Mouse (Mus musculus) embryonic fibroblast, embryonic 13.5 days (primary cell): Measurements from ENCODE around the gene Abcc2. TPM values are rescaled to one million over a fixed set of nuclear protein-coding genes. Genes with fewer than 3 reads are reported as not detected.
A peak's percentile ranks its signal among the peaks of the same experiment; 100 is the strongest.

Experiments used
- H3K27ac ChIP-seq: 2 replicates; pipeline ENCODE4 v1.5.1; 2012; ENCODE audit warnings: low read length, control low read depth, inconsistent platforms; ENCODE audit not compliant: insufficient read depth
- H3K4me1 ChIP-seq: 2 replicates; pipeline ENCODE4 v1.6.1; 2011; ENCODE audit warnings: low read length; ENCODE audit not compliant: control insufficient read depth, insufficient read depth
- H3K4me3 ChIP-seq: 2 replicates; pipeline ENCODE4 v1.5.1; 2011; ENCODE audit warnings: mild to moderate bottlenecking, control low read depth, low read length; ENCODE audit not compliant: insufficient read depth
- CTCF ChIP-seq: IDR thresholded peaks from 2 replicates; pipeline ENCODE4 v1.5.1; 2011; ENCODE audit warnings: mild to moderate bottlenecking, control low read depth, low read length, moderate library complexity, borderline replicate concordance; ENCODE audit not compliant: insufficient read depth
- POLR2A ChIP-seq: IDR thresholded peaks from 2 replicates; pipeline ENCODE4 v1.6.1; 2011; ENCODE audit warnings: low read depth, mild to moderate bottlenecking, control low read depth, low read length, moderate library complexity
- polyA plus RNA-seq: library from polyadenylated mRNA; stranded (reverse); fragments of >200 nt; gene quantifications from 2 replicates; pipeline ENCODE4 v1.2.4, GENCODE M21; 2011; ENCODE audit warnings: low read depth; ENCODE audit not compliant: missing spikeins, insufficient read length

Gene Abcc2
- polyA plus RNA-seq, 1 experiment, result not detected

DNA sequence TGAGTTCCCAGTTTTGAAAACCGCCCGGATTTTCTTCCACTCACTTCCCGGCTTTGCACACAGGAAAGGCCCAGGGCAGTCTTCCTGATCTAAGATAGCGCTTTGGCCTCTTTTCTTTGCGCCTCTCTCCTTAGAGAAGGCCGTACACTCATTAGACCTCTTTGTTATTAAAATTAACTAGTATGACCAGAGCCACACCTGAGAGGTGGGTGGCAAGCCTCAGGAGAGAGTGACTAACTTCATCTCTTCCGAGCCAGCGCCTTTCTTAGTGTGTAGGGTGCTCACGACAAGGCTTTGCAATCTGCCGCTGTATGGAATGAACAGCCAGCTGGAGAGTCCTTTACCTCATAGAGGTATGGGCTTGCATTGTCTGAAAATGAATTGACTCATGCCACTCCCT is 21.9 kb downstream of the Abcc2 start:
- no peak overlapping the region for H3K4me3 ChIP-seq
- no peak overlapping the region for H3K27ac ChIP-seq
- no peaks in the 10 kb centered on the region for H3K4me1 ChIP-seq
- TF ChIP-seq POLR2A, result no peak
- no peak for TF ChIP-seq CTCF

- H3K4me3 ChIP-seq, result no peak overlapping the region
- no peak for TF ChIP-seq POLR2A
- no peak for TF ChIP-seq CTCF
- H3K4me1 ChIP-seq, result no peaks in the 10 kb centered on the region
- H3K27ac ChIP-seq, result no peak overlapping the region
Measured at GRCm38 (mm10) chr19:43809331-43809730, 27.3 kb downstream of the Abcc2 start.

GRCm38 (mm10) chr19:43811419-43811818 is 29.4 kb downstream of the Abcc2 start:
- no peak for TF ChIP-seq CTCF
- TF ChIP-seq POLR2A, result no peak

DNA sequence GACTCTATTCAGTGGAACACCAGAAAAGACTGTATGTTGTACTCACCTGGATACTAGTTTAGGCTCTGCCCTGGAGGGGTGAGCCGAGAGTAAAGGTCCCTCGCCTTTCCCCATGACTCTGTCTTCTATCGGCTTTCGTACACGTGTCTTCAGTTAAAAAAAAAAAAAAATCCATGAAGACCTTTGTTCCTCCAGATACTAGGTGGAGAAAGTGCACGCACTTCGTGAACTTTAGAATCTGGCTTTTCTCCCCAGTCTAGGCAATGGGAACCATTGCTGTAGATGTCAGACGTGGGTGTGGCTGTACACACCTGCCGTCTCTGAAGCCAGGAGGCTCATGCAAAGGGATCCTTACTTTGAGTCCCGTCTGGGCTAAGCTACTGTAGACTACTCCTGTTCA is 31.3 kb downstream of the Abcc2 start:
- no peaks in the 10 kb centered on the region for H3K4me1 ChIP-seq
- no peak for TF ChIP-seq POLR2A
- TF ChIP-seq CTCF, result no peak
- no peak overlapping the region for H3K4me3 ChIP-seq
- no peak overlapping the region for H3K27ac ChIP-seq

More at GRCm38 (mm10) chr19:43811419-43811818, 29.4 kb downstream of the Abcc2 start:
- no peak overlapping the region for H3K27ac ChIP-seq
- no peaks in the 10 kb centered on the region for H3K4me1 ChIP-seq
- no peak overlapping the region for H3K4me3 ChIP-seq

- TF ChIP-seq POLR2A, result no peak
- no peaks in the 10 kb centered on the region for H3K4me1 ChIP-seq
- H3K4me3 ChIP-seq, result no peak overlapping the region
- H3K27ac ChIP-seq, result no peak overlapping the region
Measured at GRCm38 (mm10) chr19:43815661-43816414, 33.8 kb downstream of the Abcc2 start.

DNA sequence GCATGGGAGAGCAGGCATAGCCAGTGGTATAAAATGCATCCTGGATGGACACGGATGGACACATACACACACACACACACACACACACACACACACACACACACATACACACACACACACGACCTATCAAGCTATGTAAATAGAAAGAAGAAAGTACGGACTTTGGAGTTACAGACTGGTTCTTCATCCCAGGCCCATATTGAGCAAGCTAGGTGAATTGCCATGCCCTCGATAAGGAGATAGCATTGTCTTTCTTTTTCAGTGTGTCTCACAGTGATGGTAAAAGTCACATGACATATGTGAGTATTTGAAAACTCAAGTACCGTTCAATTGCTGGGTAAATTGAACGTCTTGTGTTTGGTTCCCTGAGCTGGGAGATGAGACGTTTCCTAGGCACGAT is 44.9 kb downstream of the Abcc2 start:
- H3K27ac ChIP-seq, result no peak overlapping the region
- TF ChIP-seq CTCF (no peak), POLR2A (no peak)
- H3K4me3 ChIP-seq, result no peak overlapping the region
- no peaks in the 10 kb centered on the region for H3K4me1 ChIP-seq

DNA sequence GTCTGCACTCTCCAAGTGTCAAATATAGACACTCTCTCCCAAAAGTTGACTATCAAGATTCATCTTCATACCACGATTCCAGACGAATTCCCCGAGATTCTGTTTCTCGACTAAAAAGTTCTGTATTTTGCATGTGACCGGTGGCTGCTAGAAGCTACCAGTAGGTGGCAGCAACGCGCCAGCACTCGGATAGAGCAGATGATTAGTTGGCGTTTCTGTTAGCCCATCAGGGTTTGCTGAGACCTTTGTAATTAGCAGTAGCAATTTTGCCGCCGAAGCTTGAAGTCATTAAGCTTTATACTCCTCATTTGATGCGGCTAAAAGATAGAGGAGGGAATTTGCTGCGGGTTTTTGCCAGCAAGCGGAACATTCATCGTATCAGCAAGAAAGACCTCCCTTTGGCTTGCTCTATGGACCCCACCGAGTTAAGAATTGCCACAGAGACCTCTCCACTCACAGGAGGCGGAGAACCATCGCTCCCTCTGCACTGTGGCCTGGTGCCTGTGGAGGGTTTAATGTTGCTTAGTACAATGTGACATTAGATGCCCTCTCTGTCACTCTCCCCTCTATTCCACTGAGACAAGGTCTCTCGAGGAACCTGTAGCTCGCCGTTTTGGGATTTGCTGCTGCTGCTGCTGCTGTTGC is 50.6 kb downstream of the Abcc2 start:
- TF ChIP-seq POLR2A (no peak), CTCF (peak; percentile 85; the same call in 1 of the 2 replicates)
- Histone ChIP-seq H3K27ac (no peak overlapping the region), H3K4me3 (no peak overlapping the region), H3K4me1 (no peaks in the 10 kb centered on the region)

DNA sequence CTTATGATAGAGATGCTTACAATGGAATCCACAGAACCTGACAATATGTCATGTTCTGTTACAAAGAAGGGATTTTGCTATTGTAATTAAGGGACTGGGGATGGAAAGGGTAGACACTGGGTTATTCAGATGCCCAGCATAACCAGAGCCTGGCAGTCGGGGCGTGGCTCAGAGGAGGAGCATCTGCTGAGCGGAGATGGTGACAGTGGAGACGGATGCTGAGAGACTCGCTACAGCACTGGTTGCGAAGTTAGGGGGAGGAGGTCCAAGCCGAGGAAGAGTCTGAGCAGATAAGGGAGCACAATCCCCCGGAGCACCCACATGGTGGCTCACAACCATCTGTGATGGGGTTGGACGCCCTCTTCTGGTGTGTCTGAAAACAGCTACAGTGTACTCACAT is 61.2 kb downstream of the Abcc2 start:
- H3K4me3 ChIP-seq, result no peak overlapping the region
- no peak for TF ChIP-seq POLR2A
- no peak for TF ChIP-seq CTCF
- no peak overlapping the region for H3K27ac ChIP-seq
- H3K4me1 ChIP-seq, result no peaks in the 10 kb centered on the region

GRCm38 (mm10) chr19:43845331-43845908 is 63.4 kb downstream of the Abcc2 start:
- Histone ChIP-seq H3K27ac (no peak overlapping the region), H3K4me3 (no peak overlapping the region), H3K4me1 (no peaks in the 10 kb centered on the region)
- TF ChIP-seq POLR2A (no peak), CTCF (no peak)

DNA sequence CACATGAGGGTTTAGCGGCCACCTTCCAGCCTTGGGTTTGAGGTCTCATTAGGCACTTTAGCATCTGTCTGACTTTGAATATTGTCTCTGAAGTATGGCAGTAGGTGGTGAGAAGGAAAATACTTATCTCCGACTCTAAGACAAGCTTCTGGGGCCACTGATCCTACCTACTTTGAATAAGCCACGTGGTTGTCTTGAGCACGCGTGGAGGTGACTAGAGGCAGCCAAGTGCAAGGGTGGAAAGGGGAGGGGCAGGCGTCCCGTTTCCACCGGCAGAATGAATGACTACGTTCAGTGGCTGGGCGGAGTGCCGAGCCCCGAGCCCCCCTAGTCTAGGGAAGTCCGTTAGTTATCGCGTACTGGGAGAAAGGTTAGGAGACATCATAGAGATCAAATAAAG is 65.1 kb downstream of the Abcc2 start:
- no peak overlapping the region for H3K4me3 ChIP-seq
- TF ChIP-seq POLR2A, result no peak
- TF ChIP-seq CTCF, result no peak
- H3K4me1 ChIP-seq, result no peaks in the 10 kb centered on the region
- no peak overlapping the region for H3K27ac ChIP-seq
